ENCODE assay signal across 17 mouse cellular contexts in the genomic region with DNA sequence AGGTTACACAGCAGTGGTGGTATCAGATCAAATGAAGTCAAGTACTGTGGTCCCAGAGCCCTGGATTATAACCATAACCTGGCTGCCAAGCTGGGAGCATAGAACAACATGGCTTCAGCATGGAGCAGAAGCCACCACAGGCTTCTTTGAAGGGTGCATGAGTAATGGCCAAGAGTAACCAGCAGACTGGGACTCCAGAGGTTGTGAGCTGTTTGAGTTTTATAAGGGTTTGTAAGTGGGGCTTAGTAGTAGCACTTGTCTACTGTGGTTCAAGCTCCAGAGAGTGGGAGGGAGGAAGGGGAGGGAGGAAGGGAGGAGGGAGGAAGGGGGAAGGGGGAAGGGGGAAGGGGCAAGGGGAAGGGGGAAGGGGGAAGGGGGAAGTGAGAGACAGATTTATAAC.
"Had no signal": no experiment of that assay in that cellular context is flagged by ENCODE, and none has a peak within 500 bp of the region (broad histone marks: within the 10 kb centered on the region; RNA-seq: fewer than 3 reads in every experiment).

No protein-coding gene starts in this region.

- DNase-seq: kidney, adult 18-20 months; kidney, adult 9 months; kidney, postnatal 14 days; kidney, postnatal 4 days; liver, postnatal 0 days; thymus, adult 18-20 months; thymus, postnatal 36 days had no signal

- H3K27ac ChIP-seq: limb, embryonic 12.5 days; limb, embryonic 15.5 days; liver, embryonic 14.5 days; neural tube, embryonic 13.5 days had no signal

- H3K9me3 ChIP-seq: limb, embryonic 12.5 days; limb, embryonic 15.5 days; midbrain, embryonic 12.5 days; midbrain, embryonic 15.5 days; neural tube, embryonic 13.5 days had no signal

- ATAC-seq: inflammation-experienced regulatory T-cells, adult 6 months; intestine, embryonic 16.5 days; liver, postnatal 0 days had no signal

- H3K4me2 ChIP-seq: limb, embryonic 12.5 days; limb, embryonic 15.5 days; liver, embryonic 11.5 days; midbrain, embryonic 12.5 days; midbrain, embryonic 15.5 days; neural tube, embryonic 13.5 days had no signal

- H3K4me3 ChIP-seq: limb, embryonic 12.5 days; limb, embryonic 15.5 days; midbrain, embryonic 12.5 days; midbrain, embryonic 15.5 days; myocyte; neural tube, embryonic 13.5 days had no signal

- H3K9ac ChIP-seq: limb, embryonic 12.5 days; limb, embryonic 15.5 days; liver, embryonic 14.5 days; liver, postnatal 0 days; midbrain, embryonic 12.5 days; midbrain, embryonic 15.5 days; neural tube, embryonic 13.5 days had no signal

- H3K36me3 ChIP-seq: limb, embryonic 12.5 days; limb, embryonic 15.5 days; midbrain, embryonic 15.5 days; neural tube, embryonic 13.5 days had no signal

- H3K27me3 ChIP-seq: limb, embryonic 12.5 days; limb, embryonic 15.5 days; neural tube, embryonic 13.5 days had no signal
